ENCODE assay signal across 16 mouse cellular contexts in genomic region chr4:148016981-148017380, GRCm38 (mm10). TPM values are rescaled to one million over a fixed set of nuclear protein-coding genes. Genes with fewer than 3 reads are reported as not detected.
"Had no signal": no experiment of that assay in that cellular context is flagged by ENCODE, and none has a peak within 500 bp of the region (broad histone marks: within the 10 kb centered on the region; RNA-seq: fewer than 3 reads in every experiment).

No protein-coding gene starts in this region.

- H3K9ac ChIP-seq: limb, embryonic 15.5 days; liver, embryonic 12.5 days; lung, embryonic 14.5 days; neural tube, embryonic 12.5 days had no signal

- H3K4me1 ChIP-seq: limb, embryonic 15.5 days; liver, embryonic 12.5 days; midbrain, embryonic 10.5 days had no signal

- H3K27ac ChIP-seq: hindbrain, postnatal 0 days; limb, embryonic 15.5 days; liver, embryonic 12.5 days; midbrain, embryonic 10.5 days; neural tube, embryonic 12.5 days; stomach, postnatal 0 days had no signal

- H3K4me3 ChIP-seq: limb, embryonic 15.5 days; liver, embryonic 12.5 days; midbrain, embryonic 10.5 days; neural tube, embryonic 12.5 days had no signal

- H3K4me2 ChIP-seq: limb, embryonic 15.5 days; liver, embryonic 12.5 days; lung, embryonic 14.5 days; neural tube, embryonic 12.5 days had no signal

- H3K9me3 ChIP-seq: limb, embryonic 15.5 days; liver, embryonic 12.5 days; midbrain, embryonic 10.5 days; neural tube, embryonic 12.5 days had no signal

- H3K27me3 ChIP-seq: limb, embryonic 15.5 days; liver, embryonic 12.5 days; neural tube, embryonic 12.5 days had no signal

- DNase-seq: layer of hippocampus, adult 9-11 months; layer of hippocampus, postnatal 36 days; lung, embryonic 14.5 days; lung, postnatal 10 days; lung, postnatal 4 days; midbrain, embryonic 14.5 days; thymus, postnatal 4 days had no signal

- ATAC-seq: hindbrain, postnatal 0 days; liver, embryonic 12.5 days had no signal

RNA-seq across cellular contexts. Expression of gene Nppa, which starts 16.5 kb away (rescaled TPM):
- polyA plus RNA-seq: limb, embryonic 15.5 days; liver, embryonic 16.5 days; lung, embryonic 14.5 days had no signal

RNA-seq across cellular contexts. Expression of gene Nppb, which starts 31.4 kb away (rescaled TPM):
- polyA plus RNA-seq: intestine, embryonic 14.5 days; limb, embryonic 11.5 days; liver, embryonic 12.5 days; liver, embryonic 16.5 days; lung, embryonic 14.5 days; midbrain, embryonic 10.5 days; midbrain, embryonic 14.5 days; neural tube, embryonic 12.5 days; stomach, postnatal 0 days had no signal
